Mouse (Mus musculus): ENCODE data around the gene Zbtb16. TPM values are rescaled to one million over a fixed set of nuclear protein-coding genes. Genes with fewer than 3 reads are reported as not detected.

Gene Zbtb16
- polyA plus RNA-seq, 1 experiment from 2014 or later = 0.57 TPM

DNA sequence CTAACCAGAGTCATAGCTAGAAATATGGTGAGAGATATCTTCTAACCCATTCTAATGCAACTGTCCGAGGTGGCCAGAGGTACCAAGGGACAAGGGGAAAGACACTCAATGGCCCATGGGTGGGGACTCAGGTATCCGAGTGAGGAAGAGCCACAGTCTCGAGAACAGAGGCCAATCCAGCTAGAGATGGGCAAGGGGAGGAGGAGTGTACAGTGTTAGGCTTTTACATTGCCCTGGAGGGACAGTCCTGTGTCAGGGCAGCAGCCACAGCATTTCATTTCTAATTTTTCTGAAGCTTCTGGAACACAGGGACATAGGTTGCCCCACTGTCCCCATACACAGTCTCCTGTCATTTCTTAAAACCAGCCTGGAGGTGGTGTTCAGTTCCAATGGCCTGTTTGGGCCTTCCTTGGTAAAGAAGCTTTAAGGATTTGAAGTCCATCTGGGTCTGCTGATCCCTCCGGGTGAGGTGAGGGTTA, 190.3 kb downstream of the Zbtb16 start:
- Histone ChIP-seq H3K4me1 (ENCODE audit: control insufficient read depth, insufficient read depth, low read length) (0 out of 2 replicates have a peak, but pooled peaks cover 4% of the 10 kb centered on the region), H3K4me3 (ENCODE audit: low read depth, low read length) (no peak overlapping the region), H3K4me2 (no peak overlapping the region), H3K36me3 (ENCODE audit: control insufficient read depth, insufficient read depth, low read length) (no peaks in the 10 kb centered on the region), H3K9me3 (replicated peaks; ENCODE audit: control insufficient read depth, low read length) (peaks cover 4% of the 10 kb centered on the region; the same call in 1 of the 2 replicates), H3K9ac (ENCODE audit: low read depth, low read length) (no peak overlapping the region), H3K27me3 (ENCODE audit: control insufficient read depth, insufficient read depth, low read length) (peaks cover 11% of the 10 kb centered on the region), H3K27ac (ENCODE audit: low read depth, low read length) (no peak overlapping the region)
- ATAC-seq (replicated peaks; ENCODE audit: insufficient number of reproducible peaks, low FRiP score, low TSS enrichment) = no peak
- WGBS (ENCODE audit: insufficient replicate concordance) = 54% methylated on average over 4 of the region's 4 CpGs

DNA sequence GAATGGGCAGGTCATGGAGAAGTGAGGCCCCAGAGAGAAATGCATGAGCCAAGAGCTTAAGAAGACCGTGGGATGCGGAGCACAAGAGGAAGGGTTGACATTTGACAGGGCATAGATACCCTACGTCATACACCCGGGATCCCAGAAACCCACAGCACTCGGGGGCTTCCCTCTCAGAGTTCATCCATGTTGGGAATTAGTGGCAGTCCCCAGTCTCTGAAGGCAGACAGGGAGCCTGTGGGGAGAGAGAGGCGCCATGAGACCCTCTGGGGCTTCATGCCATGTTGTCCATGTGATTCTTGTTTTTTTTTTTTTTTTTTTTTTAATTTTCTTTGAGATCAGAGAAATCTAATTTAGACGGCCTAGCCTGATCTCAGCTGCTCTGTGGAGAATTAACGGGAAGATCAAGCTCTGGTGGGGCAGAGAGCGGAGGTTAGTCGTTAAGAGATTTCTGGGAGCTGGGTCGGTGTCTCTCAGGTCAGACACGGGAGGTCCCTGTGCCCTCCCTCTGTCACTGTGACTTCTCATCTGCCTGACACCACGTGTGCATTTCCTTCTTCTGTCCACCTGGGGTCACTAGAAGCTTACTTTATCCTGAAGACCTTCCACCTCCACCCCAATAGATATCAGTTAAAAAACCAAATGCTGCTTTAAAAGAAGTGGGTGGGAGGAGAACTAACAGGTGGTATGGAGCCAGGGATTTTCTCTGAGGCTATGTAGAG, 190.9 kb downstream of the Zbtb16 start:
- H3K36me3 ChIP-seq (ENCODE audit: control insufficient read depth, insufficient read depth, low read length) = no peaks in the 10 kb centered on the region
- no peak for ATAC-seq (replicated peaks; ENCODE audit: insufficient number of reproducible peaks, low FRiP score, low TSS enrichment)
- 41% methylated on average over 13 of the region's 13 CpGs for WGBS (ENCODE audit: insufficient replicate concordance)
- 0 out of 2 replicates have a peak, but pooled peaks cover 4% of the 10 kb centered on the region for H3K4me1 ChIP-seq (ENCODE audit: control insufficient read depth, insufficient read depth, low read length)
- no peak overlapping the region for H3K9ac ChIP-seq (ENCODE audit: low read depth, low read length)
- H3K27me3 ChIP-seq (ENCODE audit: control insufficient read depth, insufficient read depth, low read length) = peaks cover 11% of the 10 kb centered on the region
- peaks cover 4% of the 10 kb centered on the region; the same call in 1 of the 2 replicates for H3K9me3 ChIP-seq (replicated peaks; ENCODE audit: control insufficient read depth, low read length)
- no peak overlapping the region for H3K27ac ChIP-seq (ENCODE audit: low read depth, low read length)
- no peak overlapping the region for H3K4me3 ChIP-seq (ENCODE audit: low read depth, low read length)
- no peak overlapping the region for H3K4me2 ChIP-seq

DNA sequence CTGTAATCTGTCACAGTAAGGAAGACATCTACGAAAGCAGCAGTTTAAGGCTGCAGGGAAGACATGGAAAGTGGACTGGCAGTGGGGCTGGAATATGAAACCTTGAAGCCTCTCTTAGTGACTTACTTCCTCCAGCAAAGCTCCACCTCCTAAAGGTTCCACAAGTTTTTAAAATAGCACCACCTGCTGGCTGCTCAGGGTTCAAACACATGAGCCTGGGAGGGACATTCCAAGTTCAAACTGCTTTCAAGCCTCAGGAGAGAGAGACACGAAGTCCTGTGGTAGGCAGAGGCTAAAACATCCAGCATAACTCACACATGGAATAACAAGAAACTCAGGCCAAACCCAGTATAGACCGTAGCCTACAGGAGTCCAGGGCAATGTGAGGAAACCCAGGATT, 191.6 kb downstream of the Zbtb16 start:
- no peak overlapping the region for H3K4me2 ChIP-seq
- no peak overlapping the region for H3K9ac ChIP-seq (ENCODE audit: low read depth, low read length)
- 0 out of 2 replicates have a peak, but pooled peaks cover 4% of the 10 kb centered on the region for H3K4me1 ChIP-seq (ENCODE audit: control insufficient read depth, insufficient read depth, low read length)
- peaks cover 11% of the 10 kb centered on the region for H3K27me3 ChIP-seq (ENCODE audit: control insufficient read depth, insufficient read depth, low read length)
- ATAC-seq (replicated peaks; ENCODE audit: insufficient number of reproducible peaks, low FRiP score, low TSS enrichment) = no peak
- no peak overlapping the region for H3K4me3 ChIP-seq (ENCODE audit: low read depth, low read length)
- WGBS (ENCODE audit: insufficient replicate concordance) = 83% methylated on average over 3 of the region's 3 CpGs
- no peak overlapping the region for H3K27ac ChIP-seq (ENCODE audit: low read depth, low read length)
- H3K9me3 ChIP-seq (replicated peaks; ENCODE audit: control insufficient read depth, low read length) = peaks cover 4% of the 10 kb centered on the region; the same call in 1 of the 2 replicates
- H3K36me3 ChIP-seq (ENCODE audit: control insufficient read depth, insufficient read depth, low read length) = no peaks in the 10 kb centered on the region

DNA sequence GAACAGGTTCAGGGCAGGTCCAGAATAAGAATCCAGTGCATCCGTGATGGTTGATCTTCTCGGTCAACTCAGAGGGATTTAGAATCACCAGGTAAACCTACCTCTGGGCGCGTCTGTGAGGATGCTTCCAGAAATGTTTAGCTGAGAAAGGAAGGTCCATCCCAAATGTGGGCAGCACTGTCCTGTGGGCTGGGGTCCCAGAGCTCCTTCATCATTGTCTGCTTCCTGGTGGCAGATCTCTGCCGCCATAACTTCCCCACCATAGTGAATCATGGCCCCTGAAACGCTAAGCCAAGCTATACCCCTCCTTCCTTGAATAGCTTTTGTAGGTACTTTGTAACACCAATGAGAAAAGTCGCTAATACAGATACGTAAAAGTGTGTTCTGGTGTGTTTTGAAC, 194.4 kb downstream of the Zbtb16 start:
- no peaks in the 10 kb centered on the region for H3K4me1 ChIP-seq (ENCODE audit: control insufficient read depth, insufficient read depth, low read length)
- H3K27ac ChIP-seq (ENCODE audit: low read depth, low read length) = no peak overlapping the region
- H3K9me3 ChIP-seq (replicated peaks; ENCODE audit: control insufficient read depth, low read length) = peaks cover 4% of the 10 kb centered on the region; the same call in 1 of the 2 replicates
- no peaks in the 10 kb centered on the region for H3K36me3 ChIP-seq (ENCODE audit: control insufficient read depth, insufficient read depth, low read length)
- no peak overlapping the region for H3K4me3 ChIP-seq (ENCODE audit: low read depth, low read length)
- ATAC-seq (replicated peaks; ENCODE audit: insufficient number of reproducible peaks, low FRiP score, low TSS enrichment) = no peak
- H3K27me3 ChIP-seq (ENCODE audit: control insufficient read depth, insufficient read depth, low read length) = peaks cover 10% of the 10 kb centered on the region
- WGBS (ENCODE audit: insufficient replicate concordance) = 88% methylated on average over 8 of the region's 8 CpGs
- H3K9ac ChIP-seq (ENCODE audit: low read depth, low read length) = no peak overlapping the region
- H3K4me2 ChIP-seq = no peak overlapping the region

DNA sequence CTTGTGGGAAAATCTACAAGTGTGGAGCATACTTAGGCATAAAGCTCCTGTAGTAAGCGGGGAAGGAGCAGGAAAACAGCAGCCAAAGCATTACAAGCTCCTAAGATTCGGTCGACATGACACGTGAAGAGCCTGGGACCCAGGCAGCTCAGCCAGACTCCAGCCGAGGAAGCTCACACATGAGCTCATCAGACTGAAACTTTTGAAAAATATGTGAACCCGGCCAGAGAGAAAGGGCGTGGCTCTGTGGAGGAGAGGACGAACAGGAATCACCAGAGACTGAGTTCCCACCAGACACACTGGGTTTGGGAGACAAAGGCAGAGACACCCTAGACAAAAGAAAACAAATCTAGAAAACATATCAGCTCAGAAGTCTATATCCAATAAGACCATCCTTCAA, 195.1 kb downstream of the Zbtb16 start:
- Histone ChIP-seq H3K4me1 (ENCODE audit: control insufficient read depth, insufficient read depth, low read length) (no peaks in the 10 kb centered on the region), H3K9me3 (replicated peaks; ENCODE audit: control insufficient read depth, low read length) (peaks cover 4% of the 10 kb centered on the region; the same call in 1 of the 2 replicates), H3K4me3 (ENCODE audit: low read depth, low read length) (no peak overlapping the region), H3K27ac (ENCODE audit: low read depth, low read length) (no peak overlapping the region), H3K4me2 (no peak overlapping the region), H3K9ac (ENCODE audit: low read depth, low read length) (no peak overlapping the region), H3K27me3 (ENCODE audit: control insufficient read depth, insufficient read depth, low read length) (peaks cover 7% of the 10 kb centered on the region), H3K36me3 (ENCODE audit: control insufficient read depth, insufficient read depth, low read length) (no peaks in the 10 kb centered on the region)
- WGBS (ENCODE audit: insufficient replicate concordance) = 74% methylated on average over 8 of the region's 8 CpGs
- ATAC-seq (replicated peaks; ENCODE audit: insufficient number of reproducible peaks, low FRiP score, low TSS enrichment) = no peak

DNA sequence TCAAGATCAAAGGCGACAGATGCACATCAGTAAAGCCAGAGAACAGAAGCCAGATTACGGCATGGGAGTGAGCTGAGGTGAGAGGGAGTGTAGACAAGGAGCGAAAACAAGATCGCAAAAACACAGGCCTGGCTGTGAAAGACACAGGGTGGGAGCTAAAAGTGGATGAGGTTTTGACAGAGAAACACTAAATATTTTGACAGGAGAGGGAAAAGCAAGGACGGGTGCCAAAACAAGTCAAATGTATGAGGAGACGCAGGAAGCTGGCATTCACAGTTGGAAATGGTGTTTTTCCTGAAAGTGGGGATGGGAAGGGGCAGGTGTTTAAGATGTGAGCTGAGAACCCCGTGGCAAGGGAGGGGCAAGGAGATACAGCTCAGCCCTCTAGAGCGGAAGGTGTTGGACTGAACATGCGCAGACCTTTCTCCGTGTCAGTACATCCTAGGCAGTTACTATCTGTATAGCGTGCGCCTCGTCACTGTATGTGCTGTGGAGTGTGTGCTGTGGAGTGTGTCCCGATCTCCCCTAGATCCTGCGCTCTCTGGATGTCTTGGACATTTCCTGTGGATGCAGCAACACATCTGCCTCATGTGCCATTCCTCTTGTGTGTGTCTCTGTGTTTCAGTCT, 197.7 kb downstream of the Zbtb16 start:
- Histone ChIP-seq H3K27ac (ENCODE audit: low read depth, low read length) (no peak overlapping the region), H3K9me3 (replicated peaks; ENCODE audit: control insufficient read depth, low read length) (no peaks in the 10 kb centered on the region), H3K4me3 (ENCODE audit: low read depth, low read length) (no peak overlapping the region), H3K9ac (ENCODE audit: low read depth, low read length) (no peak overlapping the region), H3K4me1 (ENCODE audit: control insufficient read depth, insufficient read depth, low read length) (no peaks in the 10 kb centered on the region), H3K36me3 (ENCODE audit: control insufficient read depth, insufficient read depth, low read length) (no peaks in the 10 kb centered on the region), H3K27me3 (ENCODE audit: control insufficient read depth, insufficient read depth, low read length) (peaks cover 10% of the 10 kb centered on the region), H3K4me2 (no peak overlapping the region)
- WGBS (ENCODE audit: insufficient replicate concordance) = 61% methylated on average over 15 of the region's 15 CpGs
- no peak for ATAC-seq (replicated peaks; ENCODE audit: insufficient number of reproducible peaks, low FRiP score, low TSS enrichment)

DNA sequence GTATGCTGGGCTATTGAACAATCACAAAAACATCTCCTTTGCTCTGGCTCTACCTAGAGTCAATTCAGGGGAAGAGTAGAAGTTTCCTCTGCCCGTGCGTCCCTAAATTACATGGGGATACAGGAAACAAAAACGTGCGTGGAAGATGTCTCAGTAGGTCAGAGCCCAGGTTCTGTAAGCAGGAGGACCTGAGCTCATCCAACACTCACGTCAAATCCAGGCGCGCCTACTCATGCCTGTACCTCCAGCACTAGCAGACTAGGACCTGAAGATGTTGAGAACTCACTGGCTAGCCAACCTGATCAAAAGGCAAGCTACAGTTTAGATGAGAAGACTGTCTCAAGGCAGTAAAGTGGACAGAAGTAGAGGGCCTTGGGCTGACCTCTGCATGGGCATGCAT, 198.9 kb downstream of the Zbtb16 start:
- no peak overlapping the region for H3K27ac ChIP-seq (ENCODE audit: low read depth, low read length)
- no peaks in the 10 kb centered on the region for H3K4me1 ChIP-seq (ENCODE audit: control insufficient read depth, insufficient read depth, low read length)
- no peak overlapping the region for H3K4me2 ChIP-seq
- no peaks in the 10 kb centered on the region for H3K36me3 ChIP-seq (ENCODE audit: control insufficient read depth, insufficient read depth, low read length)
- H3K9me3 ChIP-seq (replicated peaks; ENCODE audit: control insufficient read depth, low read length) = no peaks in the 10 kb centered on the region
- H3K4me3 ChIP-seq (ENCODE audit: low read depth, low read length) = no peak overlapping the region
- ATAC-seq (replicated peaks; ENCODE audit: insufficient number of reproducible peaks, low FRiP score, low TSS enrichment) = no peak
- WGBS (ENCODE audit: insufficient replicate concordance) = 85% methylated on average over 7 of the region's 7 CpGs
- H3K27me3 ChIP-seq (ENCODE audit: control insufficient read depth, insufficient read depth, low read length) = peaks cover 10% of the 10 kb centered on the region
- no peak overlapping the region for H3K9ac ChIP-seq (ENCODE audit: low read depth, low read length)

DNA sequence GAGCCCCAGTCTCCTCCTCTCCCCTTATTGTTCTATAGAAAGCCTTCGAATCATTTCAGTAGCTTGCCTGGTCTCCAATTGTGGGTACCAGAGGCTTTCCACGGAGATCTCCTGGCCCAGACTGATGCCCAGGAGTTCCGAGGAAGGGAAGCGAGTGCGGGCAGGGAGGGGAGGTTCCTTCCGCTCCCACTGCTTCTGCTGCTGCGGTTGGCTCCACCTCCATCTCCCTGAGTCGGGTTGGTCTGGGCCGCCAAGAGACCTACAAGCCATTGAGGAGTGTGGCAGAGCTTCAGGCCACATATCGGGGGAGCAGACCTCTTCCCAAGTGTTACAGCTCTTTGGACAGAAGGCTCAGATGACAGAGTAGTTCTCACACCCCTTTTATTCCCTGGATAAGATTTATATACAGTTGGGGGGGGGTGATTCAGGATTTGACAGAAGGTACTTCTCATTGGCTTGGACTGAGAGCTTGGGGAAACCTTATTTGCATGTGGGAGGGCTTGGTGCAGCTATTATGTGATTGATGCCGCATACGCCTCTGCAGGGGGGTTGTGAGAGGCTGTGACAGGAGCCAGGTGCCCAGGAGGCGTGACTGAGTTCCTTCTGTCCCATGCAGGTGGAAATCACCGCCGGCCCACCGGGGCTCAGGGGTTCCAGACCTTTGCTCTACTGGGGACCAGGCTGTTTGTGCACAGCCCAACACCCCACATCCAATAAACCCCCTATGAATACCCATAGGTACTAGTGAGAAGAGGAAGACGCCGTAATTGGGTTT, 200.3 kb downstream of the Zbtb16 start:
- H3K9ac ChIP-seq (ENCODE audit: low read depth, low read length) = no peak overlapping the region
- H3K27me3 ChIP-seq (ENCODE audit: control insufficient read depth, insufficient read depth, low read length) = peaks cover 10% of the 10 kb centered on the region
- H3K4me2 ChIP-seq = peak overlapping the region; percentile 39
- H3K9me3 ChIP-seq (replicated peaks; ENCODE audit: control insufficient read depth, low read length) = no peaks in the 10 kb centered on the region
- WGBS (ENCODE audit: insufficient replicate concordance) = 30% methylated on average over 18 of the region's 18 CpGs
- peak overlapping the region; percentile 13; the same call in 1 of the 2 replicates for H3K4me3 ChIP-seq (ENCODE audit: low read depth, low read length)
- no peaks in the 10 kb centered on the region for H3K4me1 ChIP-seq (ENCODE audit: control insufficient read depth, insufficient read depth, low read length)
- no peak for ATAC-seq (replicated peaks; ENCODE audit: insufficient number of reproducible peaks, low FRiP score, low TSS enrichment)
- no peak overlapping the region for H3K27ac ChIP-seq (ENCODE audit: low read depth, low read length)
- no peaks in the 10 kb centered on the region for H3K36me3 ChIP-seq (ENCODE audit: control insufficient read depth, insufficient read depth, low read length)

Measured in heart, embryonic 11.5 days (tissue).